Mouse (Mus musculus) limb, embryonic 13.5 days (tissue): Measurements from ENCODE around the gene Nfkbil1. TPM values are rescaled to one million over a fixed set of nuclear protein-coding genes. Genes with fewer than 3 reads are reported as not detected.
A peak's percentile ranks its signal among the peaks of the same experiment; 100 is the strongest.
"Not testable (repeated sequence)": the region's sequence is repeated elsewhere in the genome, so short reads cannot be mapped to it uniquely, and the experiment has no call there.

Source experiments
- ATAC-seq: fragments of 200-750 bp; cut with Nextera tagmentation; 2 replicates; pipeline ENCODE4 v1.8.0; 2017; ENCODE audit warnings: low read depth, moderate number of reproducible peaks, moderate TSS enrichment; ENCODE audit not compliant: low FRiP score
- H3K27ac ChIP-seq: fragments of 300-500 bp; sonication (generic); 2 replicates; pipeline ENCODE4 v1.5.1; 2015; ENCODE audit warnings: inconsistent platforms, mild to moderate bottlenecking, moderate library complexity
- H3K27me3 ChIP-seq: fragments of 300-500 bp; sonication (generic); 2 replicates; pipeline ENCODE4 v1.6.1; 2015; ENCODE audit warnings: mild to moderate bottlenecking, inconsistent platforms
- H3K36me3 ChIP-seq: fragments of 300-500 bp; sonication (generic); 2 replicates; pipeline ENCODE4 v1.6.1; 2015; ENCODE audit warnings: inconsistent platforms, mild to moderate bottlenecking, moderate library complexity
- H3K4me1 ChIP-seq: fragments of 300-500 bp; sonication (generic); 2 replicates; pipeline ENCODE4 v1.6.1; 2015; ENCODE audit warnings: inconsistent platforms
- H3K4me2 ChIP-seq: fragments of 300-500 bp; sonication (generic); replicated peaks from 2 replicates; pipeline ENCODE4 v1.6.1; 2015; ENCODE audit warnings: inconsistent platforms, mild to moderate bottlenecking, moderate library complexity
- H3K4me3 ChIP-seq: fragments of 300-500 bp; sonication (generic); 2 replicates; pipeline ENCODE4 v1.5.1; 2015; ENCODE audit warnings: moderate library complexity, mild to moderate bottlenecking, inconsistent platforms
- H3K9ac ChIP-seq: fragments of 300-500 bp; sonication (generic); 2 replicates; pipeline ENCODE4 v1.6.1; 2015; ENCODE audit warnings: mild to moderate bottlenecking, inconsistent platforms
- H3K9me3 ChIP-seq: fragments of 300-500 bp; sonication (generic); 2 replicates; pipeline ENCODE4 v1.6.1; 2016; ENCODE audit warnings: inconsistent platforms
- WGBS: fragments of 180-500 bp; shearing (Covaris S2); methylation state at CpG from one replicate; pipeline ENCODE4 v1.1.7; 2015; 5-methylcytosine and 5-hydroxymethylcytosine counted together
- polyA plus RNA-seq: library from polyadenylated mRNA; unstranded; fragments of >200 nt; fragmentation: Nextera tagmentation; extraction: Ambion mirVana; gene quantifications from 2 replicates; pipeline ENCODE4 v1.2.1, GENCODE M21; 2015

The Nfkbil1 gene
- polyA plus RNA-seq, 1 experiment from 2014 or later = 12.2 TPM

- H3K4me3 ChIP-seq = peak overlapping the region; percentile 99
- H3K4me2 ChIP-seq = peak overlapping the region; percentile 95
- no peaks in the 10 kb centered on the region for H3K27me3 ChIP-seq
- H3K9ac ChIP-seq = peak overlapping the region; percentile 100
- H3K36me3 ChIP-seq = peaks cover 42% of the 10 kb centered on the region
- peak; percentile 34 for ATAC-seq
- WGBS = under 1% methylated on average over 55 of the region's 55 CpGs
- no peaks in the 10 kb centered on the region for H3K9me3 ChIP-seq
- H3K4me1 ChIP-seq = peaks cover 48% of the 10 kb centered on the region
- peak overlapping the region; percentile 99 for H3K27ac ChIP-seq
These were observed 6.7 kb upstream of the Nfkbil1 start for GRCm38 (mm10) chr17:35242015-35242941.

GRCm38 (mm10) chr17:35241305-35242014 lies 5.9 kb upstream of the Nfkbil1 start, which contains the start of gene Ddx39b:
Ddx39b (plus strand) TSS chr17:35241746.
- H3K36me3 ChIP-seq = peaks cover 34% of the 10 kb centered on the region
- H3K4me2 ChIP-seq = peak within 1 kb of the TSS; percentile 95
- H3K27me3 ChIP-seq = no peaks in the 10 kb centered on the region
- peak; percentile 92 for ATAC-seq
- peak within 1 kb of the TSS; percentile 99 for H3K27ac ChIP-seq
- under 1% methylated on average over 67 of the region's 69 CpGs for WGBS
- H3K9me3 ChIP-seq = no peaks in the 10 kb centered on the region
- H3K9ac ChIP-seq = peak within 1 kb of the TSS; percentile 100
- peak within 1 kb of the TSS; percentile 99 for H3K4me3 ChIP-seq
- H3K4me1 ChIP-seq = peaks cover 45% of the 10 kb centered on the region

- H3K27ac ChIP-seq = peak overlapping the region; percentile 53
- H3K4me2 ChIP-seq = peak overlapping the region; percentile 95
- peak overlapping the region; percentile 100 for H3K9ac ChIP-seq
- 26% methylated on average over 12 of the region's 12 CpGs for WGBS
- peaks cover 26% of the 10 kb centered on the region for H3K36me3 ChIP-seq
- H3K27me3 ChIP-seq = no peaks in the 10 kb centered on the region
- H3K9me3 ChIP-seq = no peaks in the 10 kb centered on the region
- H3K4me3 ChIP-seq = peak overlapping the region; percentile 99
- no peak for ATAC-seq
- H3K4me1 ChIP-seq = peaks cover 39% of the 10 kb centered on the region
These were observed 5.1 kb upstream of the Nfkbil1 start for GRCm38 (mm10) chr17:35240384-35241304.

- no peak overlapping the region for H3K27ac ChIP-seq
- no peak overlapping the region for H3K4me3 ChIP-seq
- no peaks in the 10 kb centered on the region for H3K9me3 ChIP-seq
- H3K27me3 ChIP-seq = no peaks in the 10 kb centered on the region
- peaks cover 31% of the 10 kb centered on the region for H3K4me1 ChIP-seq
- peaks cover 17% of the 10 kb centered on the region for H3K36me3 ChIP-seq
- H3K4me2 ChIP-seq = no peak overlapping the region
- ATAC-seq = no peak
- 83% methylated on average over 5 of the region's 5 CpGs for WGBS
- no peak overlapping the region for H3K9ac ChIP-seq
These were observed 4.1 kb upstream of the Nfkbil1 start for GRCm38 (mm10) chr17:35239700-35240099.

GRCm38 (mm10) chr17:35237504-35237903 lies 1.9 kb upstream of the Nfkbil1 start:
- no peaks in the 10 kb centered on the region for H3K9me3 ChIP-seq
- H3K4me3 ChIP-seq = no peak overlapping the region
- WGBS = 85% methylated on average over 12 of the region's 12 CpGs
- H3K27ac ChIP-seq = no peak overlapping the region
- no peak overlapping the region for H3K9ac ChIP-seq
- no peak overlapping the region for H3K4me2 ChIP-seq
- H3K27me3 ChIP-seq = no peaks in the 10 kb centered on the region
- ATAC-seq = no peak
- peaks cover 38% of the 10 kb centered on the region for H3K4me1 ChIP-seq
- H3K36me3 ChIP-seq = peaks cover 11% of the 10 kb centered on the region

GRCm38 (mm10) chr17:35236996-35237395 lies 1.4 kb upstream of the Nfkbil1 start:
- Histone ChIP-seq H3K27me3 (no peaks in the 10 kb centered on the region), H3K4me3 (no peak overlapping the region), H3K4me2 (no peak overlapping the region), H3K27ac (no peak overlapping the region), H3K9ac (no peak overlapping the region), H3K36me3 (peaks cover 12% of the 10 kb centered on the region), H3K4me1 (peaks cover 43% of the 10 kb centered on the region), H3K9me3 (no peaks in the 10 kb centered on the region)
- 81% methylated on average over 9 of the region's 9 CpGs for WGBS
- no peak for ATAC-seq

- Histone ChIP-seq H3K27ac (peak overlapping the region; percentile 95; the same call in 1 of the 2 replicates), H3K27me3 (no peaks in the 10 kb centered on the region), H3K36me3 (peaks cover 13% of the 10 kb centered on the region), H3K9ac (peak overlapping the region; percentile 92), H3K4me2 (peak overlapping the region; percentile 88), H3K9me3 (no peaks in the 10 kb centered on the region), H3K4me3 (peak overlapping the region; percentile 63), H3K4me1 (peaks cover 48% of the 10 kb centered on the region)
- WGBS = 1% methylated on average over 18 of the region's 18 CpGs
- peak; percentile 58 for ATAC-seq
These were observed 776 bp upstream of the Nfkbil1 start for GRCm38 (mm10) chr17:35236390-35236746.

- H3K27ac ChIP-seq = peak overlapping the region; percentile 95
- H3K4me2 ChIP-seq = peak overlapping the region; percentile 88
- ATAC-seq = no peak
- no peaks in the 10 kb centered on the region for H3K27me3 ChIP-seq
- H3K36me3 ChIP-seq = peaks cover 26% of the 10 kb centered on the region
- peak overlapping the region; percentile 63 for H3K4me3 ChIP-seq
- 7% methylated on average over 31 of the region's 31 CpGs for WGBS
- no peaks in the 10 kb centered on the region for H3K9me3 ChIP-seq
- peak overlapping the region; percentile 92 for H3K9ac ChIP-seq
- H3K4me1 ChIP-seq = peaks cover 38% of the 10 kb centered on the region
These were observed 689 bp downstream of the Nfkbil1 start for GRCm38 (mm10) chr17:35234903-35235302.

- Histone ChIP-seq H3K4me3 (peak overlapping the region; percentile 63), H3K4me1 (peaks cover 38% of the 10 kb centered on the region), H3K27ac (peak overlapping the region; percentile 95; the same call in 1 of the 2 replicates), H3K4me2 (peak overlapping the region; percentile 88), H3K36me3 (peaks cover 35% of the 10 kb centered on the region)
- not testable (repeated sequence) for ATAC-seq, H3K9me3 ChIP-seq, H3K9ac ChIP-seq, H3K27me3 ChIP-seq
- 82% methylated on average over 7 of the region's 7 CpGs for WGBS
These were observed 1.5 kb downstream of the Nfkbil1 start for GRCm38 (mm10) chr17:35234090-35234489.

- peaks cover 42% of the 10 kb centered on the region for H3K36me3 ChIP-seq
- 66% methylated on average over 18 of the region's 18 CpGs for WGBS
- peak within 1 kb of the TSS; percentile 63 for H3K4me3 ChIP-seq
- H3K27me3 ChIP-seq = no peaks in the 10 kb centered on the region
- no peak for ATAC-seq
- peak within 1 kb of the TSS; percentile 92 for H3K9ac ChIP-seq
- H3K27ac ChIP-seq = peak within 1 kb of the TSS; percentile 95; the same call in 1 of the 2 replicates
- H3K4me1 ChIP-seq = peaks cover 38% of the 10 kb centered on the region
- no peaks in the 10 kb centered on the region for H3K9me3 ChIP-seq
- H3K4me2 ChIP-seq = peak within 1 kb of the TSS; percentile 88
These were observed 2.2 kb downstream of the Nfkbil1 start, which contains the start of gene Atp6v1g2 for GRCm38 (mm10) chr17:35233114-35233980. Atp6v1g2 (plus strand) TSS chr17:35233660.
